In genomic region chr10:81405588-81406201, GRCm38 (mm10) we compare ENCODE assay signal across 8 mouse cellular contexts. TPM values are rescaled to one million over a fixed set of nuclear protein-coding genes. Genes with fewer than 3 reads are reported as not detected.
DNase-seq lines count a peak whose midpoint lies in the region; ATAC-seq and TF ChIP-seq lines count a peak whose summit lies in the region.

No protein-coding gene starts in this region.

- peak overlapping the region; percentile 7; the same call in 1 of the 2 replicates for H3K4me3 ChIP-seq in heart, embryonic 10.5 days
- no peak overlapping the region for H3K4me3 ChIP-seq in lung, embryonic 14.5 days (ENCODE audit: low read depth, low read length)

- ATAC-seq in erythroid progenitor cell, adult 5-6 weeks (replicated peaks; ENCODE audit: low FRiP score, poor library complexity, severe bottlenecking): peak; percentile 40; the same call in 1 of the 2 replicates
- ATAC-seq in lung, embryonic 14.5 days (ENCODE audit: insufficient read depth): no peak
- no peak for ATAC-seq in inflammation-experienced regulatory T-cells, adult 6 months

- H3K9me3 ChIP-seq in heart, embryonic 10.5 days: no peaks in the 10 kb centered on the region
- no peaks in the 10 kb centered on the region for H3K9me3 ChIP-seq in lung, embryonic 14.5 days (ENCODE audit: low read depth, low read length)

- no peak overlapping the region for H3K9ac ChIP-seq in lung, embryonic 14.5 days

- H3K36me3 ChIP-seq in heart, embryonic 10.5 days: peaks cover 31% of the 10 kb centered on the region
- H3K36me3 ChIP-seq in lung, embryonic 14.5 days (ENCODE audit: insufficient read depth): peaks cover 73% of the 10 kb centered on the region

- peaks cover 68% of the 10 kb centered on the region for H3K27me3 ChIP-seq in heart, embryonic 10.5 days (ENCODE audit: insufficient read depth, poor library complexity, severe bottlenecking)
- no peaks in the 10 kb centered on the region for H3K27me3 ChIP-seq in lung, embryonic 14.5 days (ENCODE audit: insufficient read depth, low read length)

- peak overlapping the region; percentile 86; the same call in 1 of the 2 replicates for H3K27ac ChIP-seq in heart, embryonic 10.5 days
- H3K27ac ChIP-seq in lung, embryonic 14.5 days (ENCODE audit: low read depth): no peak overlapping the region

- peak; percentile 74 for TF ChIP-seq CTCF in lung, embryonic 14.5 days (IDR thresholded peaks at IDR 0.05; ENCODE audit: low read depth)

- WGBS in heart, embryonic 10.5 days: 39% methylated on average over 13 of the region's 13 CpGs
- 48% methylated on average over 13 of the region's 13 CpGs for WGBS in lung, embryonic 14.5 days

- H3K4me1 ChIP-seq in heart, embryonic 10.5 days: peaks cover 92% of the 10 kb centered on the region
- H3K4me1 ChIP-seq in lung, embryonic 14.5 days (ENCODE audit: insufficient read depth): peaks cover 43% of the 10 kb centered on the region

- no peak for DNase-seq in heart, embryonic 10.5 days (ENCODE audit: low spot score)
- no peak for DNase-seq in heart, adult 8-10 months (ENCODE audit: low spot score)
- DNase-seq in 416B (ENCODE audit: low read depth) (peak; percentile 70), ZHBTc4 (ENCODE audit: low read depth, low spot score) (peak; percentile 81)
- DNase-seq in lung, embryonic 14.5 days: peak; percentile 63
- DNase-seq in thymus, postnatal 0 days (ENCODE audit: low spot score): peak; percentile 66

- H3K4me2 ChIP-seq in lung, embryonic 14.5 days: no peak overlapping the region

RNA-seq across cellular contexts. Expression of gene Smim24, which starts 12.8 kb away (rescaled TPM):
- polyA plus RNA-seq in heart, embryonic 10.5 days (2016; fragmentation: Nextera tagmentation; extraction: Ambion mirVana): 3.4 and 4.0 TPM in 2 replicates
- total RNA-seq in heart, adult 8-10 months (2022): 1 to 10 TPM; 1.4 to 2.4 (median 1.9) TPM
- total RNA-seq in erythroid progenitor cell, adult 5-6 weeks (2015; ENCODE audit: low replicate concordance): 5.4 and 7.5 TPM in 2 replicates
- total RNA-seq in erythroid progenitor cell, adult 5-6 weeks (2017; ENCODE audit: low replicate concordance): 4.2 TPM in 1 of 2 replicates, not detected in the other
- polyA plus RNA-seq in lung, embryonic 14.5 days (2014; fragmentation: Nextera tagmentation; extraction: Ambion mirVana): 2.8 and 3.3 TPM in 2 replicates
- polyA plus RNA-seq in thymus, postnatal 0 days (2015; fragmentation: Nextera tagmentation; extraction: Ambion mirVana): 12.5 and 14.0 TPM in 2 replicates
- 10 to 100 TPM in 1 of 3 experiments, 1 to 10 TPM in 2; 4.4 to 10.7 (median 9.8) TPM for polyA plus RNA-seq in inflammation-experienced regulatory T-cells, adult 6 months (2017; shearing (Covaris generic))

RNA-seq across cellular contexts. Expression of gene Gm48552, which starts 16.9 kb away (rescaled TPM):
- 1.1 and 1.7 TPM in 2 replicates for polyA plus RNA-seq in heart, embryonic 10.5 days (2016; fragmentation: Nextera tagmentation; extraction: Ambion mirVana)
- total RNA-seq in heart, adult 8-10 months (2022): under 1 TPM in 2 of 4 experiments, not detected in 2; 0.50 to 0.72 TPM
- not detected in 2 replicates for total RNA-seq in erythroid progenitor cell, adult 5-6 weeks (2015; ENCODE audit: low replicate concordance)
- not detected in 2 replicates for total RNA-seq in erythroid progenitor cell, adult 5-6 weeks (2017; ENCODE audit: low replicate concordance)
- polyA plus RNA-seq in lung, embryonic 14.5 days (2014; fragmentation: Nextera tagmentation; extraction: Ambion mirVana): 1.3 and 1.4 TPM in 2 replicates
- 0.72 and 1.5 TPM in 2 replicates for polyA plus RNA-seq in thymus, postnatal 0 days (2015; fragmentation: Nextera tagmentation; extraction: Ambion mirVana)
- 1 to 10 TPM in 1 of 3 experiments, not detected in 2; 3.1 TPM for polyA plus RNA-seq in inflammation-experienced regulatory T-cells, adult 6 months (2017; shearing (Covaris generic))

RNA-seq across cellular contexts. Expression of gene Gm48551, which starts 21.4 kb away (rescaled TPM):
- 2.2 and 3.1 TPM in 2 replicates for polyA plus RNA-seq in heart, embryonic 10.5 days (2016; fragmentation: Nextera tagmentation; extraction: Ambion mirVana)
- total RNA-seq in heart, adult 8-10 months (2022): 1 to 10 TPM in 2 of 4 experiments, under 1 TPM in 2; 0.73 to 1.3 (median 1.0) TPM
- 2.1 and 4.3 TPM in 2 replicates for total RNA-seq in erythroid progenitor cell, adult 5-6 weeks (2015; ENCODE audit: low replicate concordance)
- total RNA-seq in erythroid progenitor cell, adult 5-6 weeks (2017; ENCODE audit: low replicate concordance): not detected in 2 replicates
- 2.8 and 3.8 TPM in 2 replicates for polyA plus RNA-seq in lung, embryonic 14.5 days (2014; fragmentation: Nextera tagmentation; extraction: Ambion mirVana)
- 2.3 TPM in 2 replicates for polyA plus RNA-seq in thymus, postnatal 0 days (2015; fragmentation: Nextera tagmentation; extraction: Ambion mirVana)
- 1 to 10 TPM in 2 of 3 experiments, under 1 TPM in 1; 0.60 to 1.9 (median 1.1) TPM for polyA plus RNA-seq in inflammation-experienced regulatory T-cells, adult 6 months (2017; shearing (Covaris generic))

RNA-seq across cellular contexts. Expression of gene Dohh, which starts 21.5 kb away (rescaled TPM):
- 100 and 105 TPM in 2 replicates for polyA plus RNA-seq in heart, embryonic 10.5 days (2016; fragmentation: Nextera tagmentation; extraction: Ambion mirVana)
- total RNA-seq in heart, adult 8-10 months (2022): 10 to 100 TPM; 49.1 to 55.0 (median 53.8) TPM
- 8.8 TPM in 1 of 2 replicates, not detected in the other for total RNA-seq in erythroid progenitor cell, adult 5-6 weeks (2015; ENCODE audit: low replicate concordance)
- total RNA-seq in erythroid progenitor cell, adult 5-6 weeks (2017; ENCODE audit: low replicate concordance): 4.0 and 17.2 TPM in 2 replicates
- polyA plus RNA-seq in lung, embryonic 14.5 days (2014; fragmentation: Nextera tagmentation; extraction: Ambion mirVana): 57.5 and 67.0 TPM in 2 replicates
- polyA plus RNA-seq in thymus, postnatal 0 days (2015; fragmentation: Nextera tagmentation; extraction: Ambion mirVana): 71.3 and 78.7 TPM in 2 replicates
- polyA plus RNA-seq in inflammation-experienced regulatory T-cells, adult 6 months (2017; shearing (Covaris generic)): 10 to 100 TPM in 2 of 3 experiments, 1 to 10 TPM in 1; 9.2 to 17.9 (median 10.9) TPM

RNA-seq across cellular contexts. Expression of gene Fzr1, which starts 27.4 kb away (rescaled TPM):
- 105 and 117 TPM in 2 replicates for polyA plus RNA-seq in heart, embryonic 10.5 days (2016; fragmentation: Nextera tagmentation; extraction: Ambion mirVana)
- 10 to 100 TPM; 25.9 to 39.0 (median 32.2) TPM for total RNA-seq in heart, adult 8-10 months (2022)
- 235 and 246 TPM in 2 replicates for total RNA-seq in erythroid progenitor cell, adult 5-6 weeks (2015; ENCODE audit: low replicate concordance)
- 247 and 266 TPM in 2 replicates for total RNA-seq in erythroid progenitor cell, adult 5-6 weeks (2017; ENCODE audit: low replicate concordance)
- 109 and 116 TPM in 2 replicates for polyA plus RNA-seq in lung, embryonic 14.5 days (2014; fragmentation: Nextera tagmentation; extraction: Ambion mirVana)
- 87.1 and 96.9 TPM in 2 replicates for polyA plus RNA-seq in thymus, postnatal 0 days (2015; fragmentation: Nextera tagmentation; extraction: Ambion mirVana)
- polyA plus RNA-seq in inflammation-experienced regulatory T-cells, adult 6 months (2017; shearing (Covaris generic)): 10 to 100 TPM; 10.7 to 27.1 (median 13.4) TPM

Comparison
In these comparisons a context has a peak if more than half of its experiments do, and no peak if none do; other contexts are left out.
1. DNase-seq: peak in 416B (single experiment), ZHBTc4 (single experiment), lung, embryonic 14.5 days (single experiment) and thymus, postnatal 0 days (single experiment); none in heart, embryonic 10.5 days (single experiment) and heart, adult 8-10 months (single experiment).